Mouse (Mus musculus): Measurements from ENCODE around the gene Arl3.

- TF ChIP-seq ZC3H11A (IDR thresholded peaks at IDR 0.05; ENCODE audit: borderline replicate concordance, low read depth, low read length) (no peak), HCFC1 (IDR thresholded peaks at IDR 0.05; ENCODE audit: borderline replicate concordance, insufficient read depth, low read length) (no peak), CHD2 (IDR thresholded peaks at IDR 0.05; ENCODE audit: low read depth, low read length) (no peak), MAFK (IDR thresholded peaks at IDR 0.05; ENCODE audit: insufficient read depth, low read depth, low read length) (no peak)
These were observed 62.6 kb downstream of the Arl3 start for GRCm38 (mm10) chr19:46510401-46510800.

All from ES-E14 (cell line).